Mouse (Mus musculus) ovary, postnatal 36 days (tissue): Measurements from ENCODE around the gene Trim40.
"Not testable (repeated sequence)": the region's sequence is repeated elsewhere in the genome, so short reads cannot be mapped to it uniquely, and the experiment has no call there.

Experiments
- DNase-seq: peaks from one replicate; pipeline ENCODE4 v3.0.0; 2022; ENCODE audit warnings: low spot score, mixed read lengths

Gene Trim40

GRCm38 (mm10) chr17:36892362-36892761 lies 2.4 kb upstream of the Trim40 start:
- DNase-seq: peak; percentile 5

DNA sequence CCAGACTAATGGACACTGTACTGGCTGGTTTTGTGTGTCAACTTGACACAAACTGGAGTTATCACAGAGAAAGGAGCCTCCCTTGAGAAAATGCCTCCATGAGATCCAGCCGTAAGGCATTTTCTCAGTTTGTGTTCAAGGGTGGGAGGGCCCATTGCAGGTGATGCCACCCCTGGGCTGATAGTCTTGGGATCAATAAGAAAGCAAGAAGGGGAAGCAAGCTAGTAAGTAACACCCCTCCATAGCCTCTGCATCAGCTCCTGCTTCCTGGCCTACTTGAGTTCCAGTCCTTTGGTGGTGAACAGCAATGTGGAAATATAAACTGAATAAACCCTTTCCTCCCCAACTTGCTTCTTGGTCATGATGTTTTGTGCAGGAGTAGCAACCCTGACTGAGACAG lies 1.6 kb upstream of the Trim40 start:
- DNase-seq: not testable (repeated sequence)

DNA sequence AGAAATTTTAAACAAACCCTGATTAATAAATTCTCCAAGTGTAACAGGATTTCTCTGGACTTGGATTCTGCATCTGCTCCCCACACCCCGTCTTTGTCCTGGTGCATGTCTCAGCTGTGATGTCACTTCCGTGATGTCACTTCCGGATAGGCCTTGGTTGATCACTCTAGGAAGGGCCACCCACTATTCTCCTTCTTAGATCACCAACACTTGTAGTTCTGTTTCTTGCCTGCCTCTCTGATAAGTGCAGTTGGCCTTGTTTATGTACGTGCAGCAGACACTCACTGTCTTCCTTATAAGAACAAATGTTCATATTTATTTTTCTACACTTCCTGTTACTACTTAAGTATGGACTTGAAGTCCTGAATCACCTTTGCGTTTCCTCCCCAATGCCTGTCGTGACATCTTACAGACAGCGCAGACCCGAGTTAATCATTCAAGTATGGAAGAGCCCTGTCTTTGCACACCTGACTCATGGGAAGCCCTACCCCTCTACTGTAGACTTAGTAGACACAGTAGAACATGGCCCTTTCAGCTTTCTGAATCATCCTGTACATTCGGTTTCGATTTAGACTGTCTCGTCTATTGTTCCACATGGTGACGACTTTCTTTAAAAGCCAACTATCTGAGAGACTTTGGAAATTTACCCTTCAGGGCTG lies 4.7 kb downstream of the Trim40 start:
- DNase-seq: no peak

- no peak for DNase-seq
These were observed 6.6 kb downstream of the Trim40 start for GRCm38 (mm10) chr17:36883350-36883749.

DNA sequence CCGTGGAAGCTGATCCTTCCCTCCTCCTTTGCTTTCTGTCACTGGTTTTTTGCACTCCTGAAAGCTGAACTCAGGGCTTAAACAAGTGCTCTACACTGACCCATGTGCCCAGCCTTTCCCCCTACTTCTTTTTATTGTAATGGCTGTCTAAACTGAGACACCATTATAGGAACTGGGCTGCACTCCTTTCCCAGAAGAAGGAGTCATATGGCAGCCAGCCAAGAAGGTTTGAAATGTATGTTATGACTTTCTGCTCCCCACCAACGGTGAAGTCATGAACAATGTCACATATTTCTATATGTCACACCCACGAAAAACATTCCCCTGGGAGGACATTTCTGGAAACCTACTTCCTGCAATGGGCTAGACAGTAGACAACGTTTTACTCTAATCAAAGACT lies 15.3 kb downstream of the Trim40 start:
- DNase-seq: no peak

GRCm38 (mm10) chr17:36869955-36870810 lies 19.7 kb downstream of the Trim40 start:
- peak; percentile 21 for DNase-seq

DNA sequence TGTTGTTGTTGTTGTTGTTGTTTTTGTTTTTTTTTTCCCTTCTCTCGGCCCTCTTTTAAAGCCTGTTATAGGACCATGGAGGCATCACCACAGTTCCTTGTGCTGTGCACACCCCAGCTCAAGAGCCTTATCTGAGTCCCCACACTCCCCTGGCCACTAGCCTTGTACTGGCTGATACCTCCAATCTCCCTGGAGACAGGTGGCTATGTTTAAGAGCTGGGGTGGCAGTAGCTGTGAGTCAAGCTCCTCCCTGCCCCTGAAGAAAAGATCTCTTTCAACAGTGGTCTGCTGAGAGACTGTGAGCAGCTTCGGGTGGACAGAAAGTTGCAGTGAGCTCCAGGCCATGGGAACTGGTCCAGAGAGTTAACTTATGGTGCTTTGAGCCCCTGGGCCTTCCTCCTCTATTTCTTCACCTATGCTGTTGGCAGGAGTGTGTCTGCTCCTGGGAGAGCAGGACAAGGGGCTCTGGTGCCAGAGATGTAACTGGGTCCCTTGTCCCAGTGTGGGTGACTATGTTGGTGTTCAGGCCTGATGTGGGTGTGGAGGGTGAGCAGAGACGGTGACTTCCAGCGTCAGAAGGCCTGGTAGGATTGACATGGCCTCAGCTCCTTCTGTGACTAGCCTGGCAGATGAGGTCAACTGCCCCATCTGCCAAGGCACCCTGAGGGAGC lies 20.5 kb downstream of the Trim40 start, which contains the start of gene Trim10:
TSS of gene Trim10 (plus strand) at position 291 of the 671 bp plus-strand sequence.
- no peak for DNase-seq

GRCm38 (mm10) chr17:36868836-36869235 lies 21.1 kb downstream of the Trim40 start:
- no peak for DNase-seq

- DNase-seq: no peak
These were observed 23.0 kb downstream of the Trim40 start, which contains the start of gene Trim15 for GRCm38 (mm10) chr17:36866719-36867527. Gene Trim15, minus strand, starts transcription at chr17:36867210.

GRCm38 (mm10) chr17:36861680-36862079 lies 28.2 kb downstream of the Trim40 start:
- no peak for DNase-seq

- no peak for DNase-seq
These were observed 31.7 kb downstream of the Trim40 start for GRCm38 (mm10) chr17:36858181-36858580.

- DNase-seq: no peak
These were observed 33.7 kb downstream of the Trim40 start for GRCm38 (mm10) chr17:36856236-36856635.

GRCm38 (mm10) chr17:36855484-36855883 lies 34.4 kb downstream of the Trim40 start:
- no peak for DNase-seq

DNA sequence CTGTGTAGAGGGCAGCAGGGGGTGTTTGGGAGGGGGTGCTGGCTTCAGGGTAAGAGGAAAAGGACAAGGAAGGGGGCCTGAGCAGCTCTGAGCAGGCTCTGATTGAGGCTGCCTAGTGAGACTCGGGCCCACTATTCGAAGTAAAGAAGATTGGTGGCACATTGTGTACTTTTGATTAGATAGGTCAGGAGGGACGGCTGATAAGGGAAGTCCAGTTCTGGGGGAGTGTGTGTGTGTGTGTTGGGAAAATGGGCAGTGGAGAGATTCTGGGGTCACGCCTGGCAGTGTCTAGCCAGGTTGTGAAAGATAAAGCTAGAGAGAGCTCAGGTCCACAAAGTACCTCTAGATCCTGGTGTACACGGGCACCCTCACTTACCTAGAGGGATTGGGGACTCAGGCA lies 38.3 kb downstream of the Trim40 start:
- DNase-seq: no peak

- DNase-seq: no peak
These were observed 38.7 kb downstream of the Trim40 start for GRCm38 (mm10) chr17:36851200-36851599.

DNA sequence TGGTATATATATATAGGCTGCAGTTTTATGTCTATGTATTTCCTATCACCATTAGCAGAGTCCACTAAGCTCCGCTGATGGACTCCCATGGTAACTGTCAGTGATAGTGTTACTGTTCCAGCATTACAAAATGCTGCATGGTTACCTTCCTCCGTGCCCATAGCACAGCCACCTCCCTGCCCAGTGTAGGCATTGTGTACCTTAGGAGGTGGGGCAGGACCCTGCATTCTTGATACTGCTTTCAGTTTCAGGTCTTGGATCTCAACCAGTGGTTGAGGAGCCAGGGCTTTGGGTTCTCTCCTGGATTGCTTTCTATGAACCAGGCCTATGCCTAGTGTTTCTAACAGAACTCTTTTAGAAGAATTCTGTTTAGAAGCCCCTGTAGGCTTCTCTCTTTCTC lies 39.9 kb downstream of the Trim40 start:
- DNase-seq: no peak

- DNase-seq: no peak
These were observed 41.0 kb downstream of the Trim40 start for GRCm38 (mm10) chr17:36848911-36849310.

DNA sequence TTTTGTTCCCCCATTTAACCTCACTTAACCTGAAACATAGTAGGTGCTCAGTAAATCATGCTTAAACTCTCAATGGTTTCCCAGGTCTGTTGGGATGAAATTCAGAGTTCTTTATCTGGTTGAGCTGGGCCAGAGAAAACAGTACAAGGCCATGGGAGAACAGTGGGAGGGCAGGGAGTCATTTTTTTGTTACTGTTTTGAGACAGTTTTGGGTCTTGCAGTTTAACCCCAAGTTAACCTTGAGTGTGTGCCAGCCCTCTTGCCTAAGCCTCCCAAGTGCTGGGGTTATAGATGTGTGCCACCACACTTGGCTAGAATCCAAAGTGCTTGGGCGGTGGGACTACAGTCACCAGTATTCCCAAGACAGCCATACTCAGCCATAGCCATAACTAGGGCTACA lies 45.2 kb downstream of the Trim40 start:
- DNase-seq: peak; percentile 27

- no peak for DNase-seq
These were observed 45.6 kb downstream of the Trim40 start for GRCm38 (mm10) chr17:36844286-36844719.

- no peak for DNase-seq
These were observed 46.2 kb downstream of the Trim40 start for GRCm38 (mm10) chr17:36843696-36844095.

- no peak for DNase-seq
These were observed 48.9 kb downstream of the Trim40 start for GRCm38 (mm10) chr17:36840961-36841445.

DNA sequence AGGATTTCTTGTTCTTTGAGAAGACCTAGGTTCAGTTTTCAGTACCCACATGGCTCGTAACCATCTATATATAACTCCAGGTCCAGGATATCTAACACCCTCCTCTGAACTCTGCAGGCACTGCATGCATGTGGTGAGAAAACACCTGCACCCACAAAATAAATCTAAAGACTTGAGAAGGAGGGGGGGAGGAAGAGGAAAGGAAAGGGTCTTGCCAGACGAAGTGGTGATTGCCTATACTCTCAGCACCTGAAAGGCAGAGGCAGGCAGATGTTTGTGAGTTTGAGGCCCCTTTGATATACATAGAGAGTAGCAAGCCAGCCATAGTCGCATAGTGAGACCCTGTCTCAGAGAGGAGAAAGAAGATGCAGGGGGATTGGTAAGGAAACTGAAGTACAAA lies 50.0 kb downstream of the Trim40 start:
- DNase-seq: no peak
